Mouse (Mus musculus) central nervous system, embryonic 14 days (tissue): ENCODE data around the gene Ramac. TPM values are rescaled to one million over a fixed set of nuclear protein-coding genes. Genes with fewer than 3 reads are reported as not detected.

ENCODE experiments used
- polyA plus RNA-seq: library from polyadenylated mRNA; depleted of rRNA; stranded (reverse); fragments of >200 nt; gene quantifications from 2 replicates; pipeline ENCODE4 v1.2.3, GENCODE M21; 2012; rRNA removed

Gene Ramac
- 58.3 and 69.8 TPM in 2 replicates for polyA plus RNA-seq

GRCm38 (mm10) chr7:81762180-81763109 is at the start of gene Ramac:
Gene Ramac (plus strand): TSS chr7:81762925.

GRCm38 (mm10) chr7:81789095-81789757 is 26.5 kb downstream of the Ramac start, which contains the start of gene 3110040N11Rik:
Gene 3110040N11Rik (minus strand): TSS chr7:81789478.

Other genes with a start within 250 kb of the Ramac start
- 0.14 and 0.31 TPM in 2 replicates for gene Fsd2, start 196.0 kb upstream of the Ramac start, polyA plus RNA-seq
- 15.4 and 15.8 TPM in 2 replicates for gene Whamm, start 191.7 kb upstream of the Ramac start, polyA plus RNA-seq
- 16.3 and 16.9 TPM in 2 replicates for gene Homer2, start 55.4 kb upstream of the Ramac start, polyA plus RNA-seq
- gene 3110040N11Rik, start 26.6 kb downstream of the Ramac start, polyA plus RNA-seq, result 50.0 and 50.7 TPM in 2 replicates
- 77.8 and 84.7 TPM in 2 replicates for gene Btbd1, start 66.5 kb downstream of the Ramac start, polyA plus RNA-seq
- gene Gm10160, start 92.9 kb downstream of the Ramac start, polyA plus RNA-seq, result not detected in 2 replicates
- gene Tm6sf1, start 96.1 kb downstream of the Ramac start, polyA plus RNA-seq, result 16.9 and 19.6 TPM in 2 replicates
- gene Hdgfl3, start 171.5 kb downstream of the Ramac start, polyA plus RNA-seq, result 58.3 and 65.1 TPM in 2 replicates
- gene Bnc1, start 229.4 kb downstream of the Ramac start, polyA plus RNA-seq, result 0.25 and 1.6 TPM in 2 replicates